8 mouse cellular contexts compared by ENCODE assay signal in genomic region chr2:131186771-131187601, GRCm38 (mm10). TPM values are rescaled to one million over a fixed set of nuclear protein-coding genes. Genes with fewer than 3 reads are reported as not detected.
DNase-seq lines count a peak whose midpoint lies in the region; ATAC-seq and TF ChIP-seq lines count a peak whose summit lies in the region.

Cdc25b (plus strand) TSS chr2:131186949.
Spef1 (minus strand) TSS chr2:131187282.

- peak; percentile 47 for TF ChIP-seq CTCF in intestine, postnatal 0 days (IDR thresholded peaks at IDR 0.05; ENCODE audit: low read depth)
- 0 out of 2 replicates have a peak, but pooled peaks have one; percentile 6 for TF ChIP-seq CTCF in spleen, adult 2 months (IDR thresholded peaks at IDR 0.05; ENCODE audit: extremely low read depth, insufficient read depth, insufficient read length, insufficient replicate concordance)

- peak; percentile 95 for ATAC-seq in granulocyte monocyte progenitor cell, adult 5-6 weeks (replicated peaks; ENCODE audit: poor library complexity, severe bottlenecking)
- peak; percentile 84 for ATAC-seq in intestine, postnatal 0 days
- peak; percentile 91 for ATAC-seq in limb, embryonic 13.5 days (ENCODE audit: low FRiP score, low read depth)
- peak; percentile 84 for ATAC-seq in midbrain, embryonic 14.5 days (ENCODE audit: low FRiP score, low TSS enrichment)

- H3K27me3 ChIP-seq in embryonic facial prominence, embryonic 10.5 days (replicated peaks; ENCODE audit: low read depth, poor library complexity, severe bottlenecking), result peaks cover 8% of the 10 kb centered on the region; the same call in 1 of the 2 replicates
- no peaks in the 10 kb centered on the region for H3K27me3 ChIP-seq in intestine, postnatal 0 days (replicated peaks; ENCODE audit: control insufficient read depth, insufficient read depth, low read length)
- H3K27me3 ChIP-seq in limb, embryonic 13.5 days, result no peaks in the 10 kb centered on the region
- no peaks in the 10 kb centered on the region for H3K27me3 ChIP-seq in midbrain, embryonic 14.5 days (ENCODE audit: control insufficient read depth, insufficient read depth, low read length)
- H3K27me3 ChIP-seq in spleen, adult 2 months (ENCODE audit: control insufficient read depth, insufficient read depth, low read length), result no peaks in the 10 kb centered on the region

- H3K4me3 ChIP-seq in embryonic facial prominence, embryonic 10.5 days, result peak within 1 kb of the TSS; percentile 76
- H3K4me3 ChIP-seq in intestine, postnatal 0 days (ENCODE audit: low read depth, low read length), result peak within 1 kb of the TSS; percentile 53
- peak within 1 kb of the TSS; percentile 71 for H3K4me3 ChIP-seq in limb, embryonic 13.5 days
- peak within 1 kb of the TSS; percentile 62 for H3K4me3 ChIP-seq in midbrain, embryonic 14.5 days (replicated peaks; ENCODE audit: low read depth, low read length)
- H3K4me3 ChIP-seq in spleen, adult 2 months (ENCODE audit: extremely low read depth, insufficient read depth, insufficient read length), result peak within 1 kb of the TSS; percentile 94

- peak; percentile 43; the same call in 1 of the 2 replicates for TF ChIP-seq POLR2A in spleen, adult 2 months (IDR thresholded peaks at IDR 0.05; ENCODE audit: low read depth, low read length)

- peak within 1 kb of the TSS; percentile 78 for H3K4me2 ChIP-seq in intestine, postnatal 0 days (replicated peaks; ENCODE audit: low read depth)
- peak within 1 kb of the TSS; percentile 92 for H3K4me2 ChIP-seq in limb, embryonic 13.5 days (replicated peaks)
- peak within 1 kb of the TSS; percentile 83 for H3K4me2 ChIP-seq in midbrain, embryonic 14.5 days (ENCODE audit: low read length)

- no peaks in the 10 kb centered on the region for H3K9me3 ChIP-seq in embryonic facial prominence, embryonic 10.5 days
- H3K9me3 ChIP-seq in intestine, postnatal 0 days (ENCODE audit: control insufficient read depth), result no peaks in the 10 kb centered on the region
- H3K9me3 ChIP-seq in limb, embryonic 13.5 days, result no peaks in the 10 kb centered on the region
- H3K9me3 ChIP-seq in midbrain, embryonic 14.5 days (ENCODE audit: control insufficient read depth, low read length), result no peaks in the 10 kb centered on the region

- H3K27ac ChIP-seq in embryonic facial prominence, embryonic 10.5 days (replicated peaks), result peak within 1 kb of the TSS; percentile 93
- H3K27ac ChIP-seq in intestine, postnatal 0 days (ENCODE audit: low read depth, low read length), result peak within 1 kb of the TSS; percentile 35; the same call in 1 of the 2 replicates
- peak within 1 kb of the TSS; percentile 77 for H3K27ac ChIP-seq in limb, embryonic 13.5 days
- H3K27ac ChIP-seq in midbrain, embryonic 14.5 days (replicated peaks; ENCODE audit: low read depth, low read length), result peak within 1 kb of the TSS; percentile 77
- H3K27ac ChIP-seq in spleen, adult 2 months (ENCODE audit: insufficient read depth, low read length), result peak within 1 kb of the TSS; percentile 88

- peak; percentile 91 for DNase-seq in 416B (ENCODE audit: low read depth)
- peak; percentile 91 for DNase-seq in adrenal gland, postnatal 10 days
- peak; percentile 92 for DNase-seq in embryonic facial prominence, embryonic 10.5 days (ENCODE audit: low spot score)
- DNase-seq in midbrain, embryonic 14.5 days, result peak; percentile 89
- DNase-seq in spleen, adult 2 months (ENCODE audit: low read depth in 1 of 2, low spot score in 2 of 2), result peak; percentile 53 to 86

- under 1% methylated on average over 43 of the region's 43 CpGs for WGBS in embryonic facial prominence, embryonic 10.5 days
- WGBS in intestine, postnatal 0 days, result under 1% methylated on average over 43 of the region's 43 CpGs
- under 1% methylated on average over 43 of the region's 43 CpGs for WGBS in limb, embryonic 13.5 days
- 1% methylated on average over 43 of the region's 43 CpGs for WGBS in midbrain, embryonic 14.5 days
- 2% methylated on average over 42 of the region's 43 CpGs for WGBS in spleen, adult 2 months

- H3K9ac ChIP-seq in intestine, postnatal 0 days (ENCODE audit: low read depth, low read length), result peak within 1 kb of the TSS; percentile 55
- peak within 1 kb of the TSS; percentile 81 for H3K9ac ChIP-seq in limb, embryonic 13.5 days
- H3K9ac ChIP-seq in midbrain, embryonic 14.5 days (replicated peaks; ENCODE audit: low read length), result peak within 1 kb of the TSS; percentile 60

- H3K36me3 ChIP-seq in embryonic facial prominence, embryonic 10.5 days (replicated peaks), result peaks cover 19% of the 10 kb centered on the region
- H3K36me3 ChIP-seq in intestine, postnatal 0 days (ENCODE audit: control insufficient read depth, insufficient read depth), result peaks cover 6% of the 10 kb centered on the region; the same call in 1 of the 2 replicates
- H3K36me3 ChIP-seq in limb, embryonic 13.5 days, result peaks cover 20% of the 10 kb centered on the region
- no peaks in the 10 kb centered on the region for H3K36me3 ChIP-seq in midbrain, embryonic 14.5 days (ENCODE audit: control insufficient read depth, insufficient read depth, low read length)
- H3K36me3 ChIP-seq in spleen, adult 2 months (ENCODE audit: control insufficient read depth, insufficient read depth, low read length), result peaks cover 3% of the 10 kb centered on the region

- peaks cover 58% of the 10 kb centered on the region for H3K4me1 ChIP-seq in embryonic facial prominence, embryonic 10.5 days
- peaks cover 3% of the 10 kb centered on the region; the same call in 1 of the 2 replicates for H3K4me1 ChIP-seq in intestine, postnatal 0 days (replicated peaks; ENCODE audit: control insufficient read depth, insufficient read depth, low read length)
- H3K4me1 ChIP-seq in limb, embryonic 13.5 days, result peaks cover 43% of the 10 kb centered on the region
- H3K4me1 ChIP-seq in midbrain, embryonic 14.5 days (ENCODE audit: control insufficient read depth, insufficient read depth, low read length), result peaks cover 36% of the 10 kb centered on the region
- peaks cover 28% of the 10 kb centered on the region; the same call in 1 of the 2 replicates for H3K4me1 ChIP-seq in spleen, adult 2 months (ENCODE audit: control insufficient read depth, insufficient read depth, insufficient read length)

RNA-seq across cellular contexts. Expression of gene Cdc25b, which starts in this region (rescaled TPM):
- 10 to 100 TPM; 13.6 to 22.4 TPM for total RNA-seq in adrenal gland, postnatal 10 days (2021)
- 50.0 and 52.6 TPM in 2 replicates for polyA plus RNA-seq in embryonic facial prominence, embryonic 10.5 days (2016; fragmentation: Nextera tagmentation; extraction: Ambion mirVana)
- total RNA-seq in granulocyte monocyte progenitor cell, adult 5-6 weeks (2014; fragmentation: Nextera tagmentation), result 4.9 and 5.8 TPM in 2 replicates
- total RNA-seq in granulocyte monocyte progenitor cell, adult 5-6 weeks (2017), result 6.7 and 6.8 TPM in 2 replicates
- polyA plus RNA-seq in intestine, postnatal 0 days (2015; fragmentation: Nextera tagmentation; extraction: Ambion mirVana), result 10.9 and 12.4 TPM in 2 replicates
- polyA plus RNA-seq in limb, embryonic 13.5 days (2015; fragmentation: Nextera tagmentation; extraction: Ambion mirVana), result 57.6 and 60.3 TPM in 2 replicates
- polyA plus RNA-seq in midbrain, embryonic 14.5 days (2014; fragmentation: Nextera tagmentation; extraction: Ambion mirVana), result 16.4 and 31.5 TPM in 2 replicates
- 85.6 and 103 TPM in 2 replicates for polyA plus RNA-seq in spleen, adult 2 months (2012; rRNA removed)

RNA-seq across cellular contexts. Expression of gene Spef1, which starts in this region (rescaled TPM):
- total RNA-seq in adrenal gland, postnatal 10 days (2021), result 10 to 100 TPM in 1 of 2 experiments, 1 to 10 TPM in 1; 7.4 to 10.5 TPM
- 3.2 TPM in 2 replicates for polyA plus RNA-seq in embryonic facial prominence, embryonic 10.5 days (2016; fragmentation: Nextera tagmentation; extraction: Ambion mirVana)
- 2.0 and 2.7 TPM in 2 replicates for total RNA-seq in granulocyte monocyte progenitor cell, adult 5-6 weeks (2014; fragmentation: Nextera tagmentation)
- total RNA-seq in granulocyte monocyte progenitor cell, adult 5-6 weeks (2017), result 1.2 and 1.9 TPM in 2 replicates
- polyA plus RNA-seq in intestine, postnatal 0 days (2015; fragmentation: Nextera tagmentation; extraction: Ambion mirVana), result 2.0 and 2.1 TPM in 2 replicates
- 4.7 and 5.5 TPM in 2 replicates for polyA plus RNA-seq in limb, embryonic 13.5 days (2015; fragmentation: Nextera tagmentation; extraction: Ambion mirVana)
- 11.3 and 14.1 TPM in 2 replicates for polyA plus RNA-seq in midbrain, embryonic 14.5 days (2014; fragmentation: Nextera tagmentation; extraction: Ambion mirVana)
- 2.4 and 2.6 TPM in 2 replicates for polyA plus RNA-seq in spleen, adult 2 months (2012; rRNA removed)

Comparison
In these comparisons a context has a peak if more than half of its experiments do, and no peak if none do; other contexts are left out.
1. Peak in every context shown above with its lines: DNase-seq, ATAC-seq, H3K4me3 ChIP-seq and H3K27ac ChIP-seq.
2. H3K27ac ChIP-seq: peak in every context shown above with its lines; median percentile 93 in embryonic facial prominence, embryonic 10.5 days; 88 in spleen, adult 2 months; 77 in limb, embryonic 13.5 days; 77 in midbrain, embryonic 14.5 days; 35 in intestine, postnatal 0 days.